Mouse (Mus musculus) heart, embryonic 14.5 days (tissue): Measurements from ENCODE around the gene Stim2. TPM values are rescaled to one million over a fixed set of nuclear protein-coding genes. Genes with fewer than 3 reads are reported as not detected.

Experiments
- ATAC-seq: fragments of 200-750 bp; cut with Nextera tagmentation; 2 replicates; pipeline ENCODE4 v1.8.0; 2017; ENCODE audit warnings: low read depth, moderate TSS enrichment; ENCODE audit not compliant: insufficient number of reproducible peaks, insufficient read depth, low FRiP score
- H3K27ac ChIP-seq, 2 experiments: fragments of 200-500 bp in 1 of 2; fragments of 300-500 bp in 1 of 2; sonication (generic) in 1 of 2; replicated peaks in 1 of 2; 2 replicates each; pipeline ENCODE4 v1.5.1; 2012 to 2014; ENCODE audit warnings: low read depth in 2 of 2, low read length in 2 of 2, control low read depth in 1 of 2, mild to moderate bottlenecking in 1 of 2, mixed read lengths in 1 of 2; ENCODE audit not compliant: control insufficient read depth in 1 of 2, insufficient read depth in 1 of 2
- H3K27me3 ChIP-seq: fragments of 300-500 bp; sonication (generic); 2 replicates; pipeline ENCODE4 v1.6.1; 2014; ENCODE audit warnings: mild to moderate bottlenecking, low read length, control low read depth; ENCODE audit not compliant: control insufficient read depth, insufficient read depth
- H3K36me3 ChIP-seq: fragments of 300-500 bp; sonication (generic); 2 replicates; pipeline ENCODE4 v1.6.1; 2014; ENCODE audit warnings: mild to moderate bottlenecking, control low read depth, low read length, mixed read lengths; ENCODE audit not compliant: control insufficient read depth, insufficient read depth
- H3K4me1 ChIP-seq, 2 experiments: fragments of 200-500 bp in 1 of 2; fragments of 300-500 bp in 1 of 2; sonication (generic) in 1 of 2; 2 replicates each; pipeline ENCODE4 v1.6.1; 2012 to 2014; ENCODE audit warnings: low read length in 2 of 2, control low read depth in 1 of 2, mixed read lengths in 1 of 2; ENCODE audit not compliant: control insufficient read depth in 2 of 2, insufficient read depth in 2 of 2
- H3K4me2 ChIP-seq: fragments of 300-500 bp; sonication (generic); 2 replicates; pipeline ENCODE4 v1.6.1; 2014; ENCODE audit warnings: mild to moderate bottlenecking, low read length
- H3K4me3 ChIP-seq, 2 experiments: fragments of 200-500 bp in 1 of 2; fragments of 300-500 bp in 1 of 2; sonication (generic) in 1 of 2; 2 replicates each; pipeline ENCODE4 v1.5.1; 2012 to 2014; ENCODE audit warnings: low read length in 2 of 2, mild to moderate bottlenecking in 2 of 2, control low read depth in 1 of 2, low read depth in 1 of 2, moderate library complexity in 1 of 2; ENCODE audit not compliant: control insufficient read depth in 1 of 2, insufficient read depth in 1 of 2
- H3K9ac ChIP-seq: fragments of 300-500 bp; sonication (generic); 2 replicates; pipeline ENCODE4 v1.6.1; 2014; ENCODE audit warnings: mild to moderate bottlenecking, low read length
- H3K9me3 ChIP-seq: fragments of 300-500 bp; sonication (generic); 2 replicates; pipeline ENCODE4 v1.6.1; 2016; ENCODE audit warnings: low read length, control low read depth; ENCODE audit not compliant: control insufficient read depth
- WGBS: fragments of 180-500 bp; shearing (Covaris S2); extraction: QIAGEN DNeasy Blood & Tissue Kit; methylation state at CpG from one replicate; pipeline ENCODE4 v1.1.7; 2014; 5-methylcytosine and 5-hydroxymethylcytosine counted together
- polyA plus RNA-seq: library from polyadenylated mRNA; unstranded; fragments of >200 nt; fragmentation: Nextera tagmentation; extraction: Ambion mirVana; gene quantifications from 2 replicates; pipeline ENCODE4 v1.2.1, GENCODE M21; 2014

Stim2 gene
- polyA plus RNA-seq, 1 experiment from 2014 or later = 18.1 TPM

DNA sequence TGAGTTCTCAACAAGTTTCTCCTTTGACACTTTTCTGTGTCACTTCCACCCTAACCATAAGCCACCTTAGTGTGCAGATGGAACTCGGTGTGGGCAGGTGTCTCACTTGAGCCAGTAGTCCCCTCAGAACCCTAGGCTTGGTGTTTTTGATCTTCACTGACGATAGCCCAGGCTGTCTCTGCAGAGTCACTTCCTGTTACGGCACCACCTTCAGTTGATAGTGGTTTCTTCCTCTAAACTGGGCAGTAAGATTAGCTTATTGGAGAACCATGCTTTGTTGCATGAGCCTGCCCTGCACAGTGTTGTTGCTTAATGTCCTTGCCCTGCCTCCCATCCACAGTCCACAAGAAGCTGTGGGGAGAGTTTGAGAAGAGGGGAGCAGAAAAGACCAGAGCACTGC lies 47.2 kb downstream of the Stim2 start:
- WGBS = 70% methylated on average over 3 of the region's 3 CpGs

DNA sequence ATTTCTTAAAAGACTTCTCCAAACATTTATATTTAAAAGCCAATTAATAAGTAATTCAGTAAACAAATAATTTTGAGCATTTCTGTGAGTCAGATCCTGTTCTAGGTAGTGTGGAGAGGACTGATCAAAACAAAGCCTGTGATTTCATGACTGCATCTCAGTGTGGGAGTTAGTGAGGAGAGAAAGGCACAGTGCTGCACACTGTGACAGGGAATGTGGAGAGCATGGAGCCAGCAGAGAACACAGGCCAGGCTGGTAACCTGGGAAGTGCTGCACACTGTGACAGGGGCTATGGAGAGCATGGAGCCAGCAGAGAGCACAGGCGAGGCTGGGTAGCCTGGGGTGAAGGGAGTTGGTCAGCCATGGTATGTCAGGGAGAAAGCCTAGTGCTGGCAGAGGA lies 48.1 kb downstream of the Stim2 start:
- H3K4me1 ChIP-seq = peaks cover 5 to 15% of the 10 kb centered on the region in 2 experiments
- no peak overlapping the region for H3K4me3 ChIP-seq
- no peaks in the 10 kb centered on the region for H3K36me3 ChIP-seq
- H3K27ac ChIP-seq = no peak overlapping the region
- H3K4me2 ChIP-seq = no peak overlapping the region
- WGBS = 69% methylated on average over 1 of the region's 1 CpGs
- no peaks in the 10 kb centered on the region for H3K27me3 ChIP-seq
- no peak for ATAC-seq
- no peak overlapping the region for H3K9ac ChIP-seq
- no peaks in the 10 kb centered on the region for H3K9me3 ChIP-seq

More for the DNA sequence above, 47.2 kb downstream of the Stim2 start:
- Histone ChIP-seq H3K27ac (no peak overlapping the region), H3K4me3 (no peak overlapping the region), H3K4me1 (peaks cover 2 to 15% of the 10 kb centered on the region in 2 experiments), H3K9ac (no peak overlapping the region), H3K27me3 (no peaks in the 10 kb centered on the region), H3K9me3 (no peaks in the 10 kb centered on the region), H3K36me3 (no peaks in the 10 kb centered on the region), H3K4me2 (no peak overlapping the region)
- ATAC-seq = no peak

- Histone ChIP-seq H3K27me3 (no peaks in the 10 kb centered on the region), H3K36me3 (0 out of 2 replicates have a peak, but pooled peaks cover under 1% of the 10 kb centered on the region), H3K4me2 (no peak overlapping the region), H3K4me3 (no peak overlapping the region), H3K9ac (no peak overlapping the region), H3K27ac (no peak overlapping the region), H3K4me1 (peaks cover 5 to 15% of the 10 kb centered on the region in 2 experiments), H3K9me3 (no peaks in the 10 kb centered on the region)
- WGBS = 70% methylated on average over 4 of the region's 4 CpGs
- no peak for ATAC-seq
These were observed 50.9 kb downstream of the Stim2 start for GRCm38 (mm10) chr5:54049145-54049733.

- Histone ChIP-seq H3K27ac (no peak overlapping the region), H3K9me3 (no peaks in the 10 kb centered on the region), H3K9ac (no peak overlapping the region), H3K4me2 (no peak overlapping the region), H3K27me3 (no peaks in the 10 kb centered on the region), H3K36me3 (peaks cover 8% of the 10 kb centered on the region; the same call in 1 of the 2 replicates), H3K4me1 (peaks cover 5 to 15% of the 10 kb centered on the region in 2 experiments), H3K4me3 (no peak overlapping the region)
- ATAC-seq = no peak
- 82% methylated on average over 5 of the region's 5 CpGs for WGBS
These were observed 51.6 kb downstream of the Stim2 start for GRCm38 (mm10) chr5:54049940-54050339.

GRCm38 (mm10) chr5:54051056-54051455 lies 52.8 kb downstream of the Stim2 start:
- Histone ChIP-seq H3K36me3 (peaks cover 10% of the 10 kb centered on the region; the same call in 1 of the 2 replicates), H3K9me3 (no peaks in the 10 kb centered on the region), H3K9ac (no peak overlapping the region), H3K27me3 (no peaks in the 10 kb centered on the region), H3K4me1 (peaks cover 3 to 8% of the 10 kb centered on the region in 2 experiments), H3K4me3 (no peak overlapping the region), H3K4me2 (no peak overlapping the region), H3K27ac (no peak overlapping the region)
- WGBS = 85% methylated on average over 3 of the region's 3 CpGs
- no peak for ATAC-seq

DNA sequence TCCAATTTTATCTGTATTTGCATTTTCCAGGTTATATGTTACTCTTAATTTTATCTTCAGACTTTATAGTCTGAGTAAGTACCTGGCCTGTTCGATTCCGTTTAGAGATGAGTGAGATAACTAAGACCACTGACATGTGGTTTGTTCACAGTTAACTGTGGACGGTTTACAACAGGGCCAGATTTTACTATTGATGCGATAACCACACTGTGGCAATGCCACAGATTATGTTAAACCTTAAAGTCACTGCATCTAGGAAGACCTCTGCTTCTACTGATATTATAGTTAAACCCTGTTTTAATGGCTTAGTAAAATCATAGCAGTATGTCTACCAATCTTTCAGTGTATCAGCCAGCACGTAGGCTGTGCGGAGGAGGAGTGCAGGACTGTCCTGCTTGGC lies 53.9 kb downstream of the Stim2 start:
- Histone ChIP-seq H3K9me3 (no peaks in the 10 kb centered on the region), H3K4me1 (peaks cover 3 to 8% of the 10 kb centered on the region in 2 experiments), H3K9ac (no peak overlapping the region), H3K4me3 (no peak overlapping the region), H3K27ac (no peak overlapping the region), H3K36me3 (peaks cover 10% of the 10 kb centered on the region; the same call in 1 of the 2 replicates), H3K27me3 (no peaks in the 10 kb centered on the region), H3K4me2 (no peak overlapping the region)
- no peak for ATAC-seq
- 82% methylated on average over 6 of the region's 6 CpGs for WGBS

DNA sequence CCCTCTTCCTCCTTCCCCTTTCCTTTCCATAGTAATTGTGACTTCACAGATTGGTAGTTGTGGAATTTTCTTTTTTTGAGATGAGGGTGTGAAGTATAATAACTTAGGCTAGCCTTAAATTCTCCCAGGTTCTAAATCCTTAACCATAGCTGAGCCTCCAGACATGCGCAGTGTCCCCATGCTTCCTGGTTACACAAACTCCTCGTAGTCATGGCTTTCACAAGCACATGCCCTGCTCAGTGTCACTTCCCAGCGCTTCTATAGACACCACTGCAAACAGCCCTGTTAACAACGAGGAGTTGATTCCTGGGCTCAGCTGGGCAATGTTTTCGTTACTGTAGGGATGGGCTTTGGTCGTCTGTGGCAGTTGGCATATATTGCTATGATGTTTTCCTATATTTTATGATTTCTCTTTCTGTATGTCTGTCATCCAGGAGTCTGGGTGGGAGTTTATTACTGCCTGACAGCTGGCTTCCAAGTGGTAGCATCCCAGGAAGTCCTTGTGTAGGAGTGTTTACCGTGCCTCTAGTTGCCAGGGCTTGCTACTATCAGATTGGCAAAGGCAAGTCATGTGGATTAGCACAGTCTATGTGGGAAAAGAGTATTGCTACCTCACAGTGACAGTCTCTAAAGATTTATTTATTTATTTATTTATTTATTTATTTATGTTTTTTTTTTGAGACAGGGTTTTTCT lies 55.5 kb downstream of the Stim2 start:
- H3K4me3 ChIP-seq = no peak overlapping the region
- H3K27ac ChIP-seq = no peak overlapping the region
- H3K27me3 ChIP-seq = no peaks in the 10 kb centered on the region
- no peak for ATAC-seq
- 57% methylated on average over 7 of the region's 7 CpGs for WGBS
- peaks cover 2 to 3% of the 10 kb centered on the region in 2 experiments; a peak in 2 of 4 replicates for H3K4me1 ChIP-seq
- H3K4me2 ChIP-seq = no peak overlapping the region
- H3K9ac ChIP-seq = no peak overlapping the region
- peaks cover 10% of the 10 kb centered on the region; the same call in 1 of the 2 replicates for H3K36me3 ChIP-seq
- H3K9me3 ChIP-seq = 0 out of 2 replicates have a peak, but pooled peaks cover 4% of the 10 kb centered on the region
